Mouse (Mus musculus): ENCODE data around the gene Fto.

Gene Fto

DNA sequence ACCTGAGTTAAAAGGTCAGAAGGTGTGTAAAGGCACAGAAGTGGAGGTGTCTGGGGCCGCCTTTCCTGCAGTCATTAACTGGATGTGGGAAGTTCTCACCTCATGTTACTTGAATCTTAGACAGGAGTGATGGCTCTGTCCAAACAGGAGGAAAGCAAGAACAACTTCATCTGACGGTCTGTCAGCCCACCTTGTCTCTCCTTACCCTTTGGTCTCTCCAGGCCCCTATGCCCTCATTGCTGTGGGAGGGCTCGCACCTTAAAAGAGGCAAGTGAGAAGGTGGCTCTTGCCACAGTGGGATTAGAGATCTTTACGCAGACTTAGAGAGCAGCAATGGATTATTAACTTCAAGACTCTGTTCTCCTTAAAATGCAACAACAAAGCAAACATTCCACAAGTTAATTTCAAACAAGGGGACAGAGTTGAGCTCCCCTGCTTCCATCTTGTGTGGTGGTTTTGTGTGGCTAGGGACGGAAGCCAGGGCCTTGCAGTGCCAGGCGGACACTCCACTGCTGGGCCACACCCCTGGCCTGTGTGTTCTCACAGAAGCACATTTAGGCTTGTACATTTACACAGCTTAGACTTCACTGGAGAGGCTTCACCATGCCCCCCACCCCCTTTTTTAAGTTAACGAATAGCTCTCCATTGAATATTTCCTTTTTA, 135.5 kb downstream of the Fto start:
- no peak for DNase-seq (ENCODE audit: low read depth, low spot score)

DNA sequence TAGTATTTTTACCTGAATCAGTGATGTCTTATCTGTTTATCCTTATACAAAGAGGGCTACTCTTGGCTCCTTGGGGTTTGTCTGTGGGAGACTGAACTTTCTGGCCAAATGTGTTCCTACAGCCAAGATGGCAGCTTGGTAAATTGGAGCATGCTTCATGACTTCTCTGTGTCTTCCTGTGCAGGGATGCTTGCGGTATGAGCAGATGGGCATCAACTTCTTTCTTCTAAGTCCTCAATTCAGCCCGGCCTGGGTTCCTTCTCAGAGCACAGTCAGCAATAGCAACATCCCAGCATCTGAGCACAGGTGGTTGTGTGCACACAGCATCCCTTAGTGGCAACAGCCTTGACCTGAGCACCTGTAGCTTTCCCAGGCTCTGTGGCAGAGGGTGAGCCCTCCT, 141.6 kb downstream of the Fto start:
- DNase-seq (ENCODE audit: low read depth, low spot score), result no peak

DNA sequence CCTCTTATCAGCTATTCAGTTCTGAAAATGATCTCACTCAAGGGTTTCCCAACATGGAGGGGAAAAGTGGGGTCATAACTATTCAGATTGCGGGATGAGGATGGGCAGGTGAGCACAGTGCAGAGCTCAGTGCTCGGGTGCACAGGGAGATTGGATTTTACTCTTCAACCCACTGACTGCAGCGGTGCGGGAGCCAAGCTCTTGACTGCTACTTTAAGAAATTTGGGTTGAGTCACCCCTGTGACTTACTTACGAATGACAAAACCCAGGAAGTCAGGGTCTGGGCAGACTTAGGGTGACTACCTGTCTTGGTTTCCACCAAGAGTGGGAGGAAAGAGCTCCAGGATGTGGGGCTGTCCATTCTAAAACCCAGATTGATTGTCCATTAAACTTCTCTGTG, 142.3 kb downstream of the Fto start:
- no peak for DNase-seq (ENCODE audit: low read depth, low spot score)

DNA sequence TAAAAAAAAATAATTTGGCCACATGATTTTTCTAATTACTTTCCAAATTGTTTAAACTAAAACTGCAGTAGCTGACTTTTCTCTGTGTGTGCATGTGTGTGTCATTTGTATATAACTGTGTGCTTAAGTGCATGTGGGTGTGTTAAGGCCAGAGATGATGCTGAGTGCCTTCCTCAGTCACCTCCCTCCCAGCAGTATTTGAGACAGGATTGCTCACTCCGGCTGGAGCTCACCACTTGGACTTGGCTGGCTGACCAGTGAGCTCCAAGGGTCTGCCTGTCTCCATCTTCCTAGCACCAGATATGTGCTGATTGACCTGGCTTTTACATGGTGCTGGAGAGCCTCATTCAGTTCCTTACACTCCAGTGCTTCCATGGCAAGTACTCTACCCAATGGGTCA, 144.7 kb downstream of the Fto start:
- no peak for DNase-seq (ENCODE audit: low read depth, low spot score)

DNA sequence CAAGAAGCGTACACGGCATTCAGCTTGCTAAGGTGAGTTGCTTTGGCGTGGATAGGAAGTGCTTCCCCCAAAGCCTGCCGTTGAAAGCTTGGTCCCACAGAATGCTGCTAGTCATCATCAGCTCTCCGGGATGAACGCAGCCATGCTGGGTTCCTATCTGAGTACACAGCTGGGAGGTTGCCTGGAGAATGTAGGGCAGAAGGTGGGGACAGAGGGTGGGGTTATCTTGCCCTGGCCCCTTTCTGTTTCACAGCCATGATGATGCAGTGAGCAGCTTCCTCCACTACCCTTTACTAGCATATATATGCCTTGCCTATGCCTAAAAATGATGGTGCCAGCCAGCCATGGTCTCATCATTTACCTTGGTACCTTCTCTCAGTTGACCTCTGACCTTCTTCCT, 147.6 kb downstream of the Fto start:
- DNase-seq (ENCODE audit: low read depth, low spot score), result no peak

DNA sequence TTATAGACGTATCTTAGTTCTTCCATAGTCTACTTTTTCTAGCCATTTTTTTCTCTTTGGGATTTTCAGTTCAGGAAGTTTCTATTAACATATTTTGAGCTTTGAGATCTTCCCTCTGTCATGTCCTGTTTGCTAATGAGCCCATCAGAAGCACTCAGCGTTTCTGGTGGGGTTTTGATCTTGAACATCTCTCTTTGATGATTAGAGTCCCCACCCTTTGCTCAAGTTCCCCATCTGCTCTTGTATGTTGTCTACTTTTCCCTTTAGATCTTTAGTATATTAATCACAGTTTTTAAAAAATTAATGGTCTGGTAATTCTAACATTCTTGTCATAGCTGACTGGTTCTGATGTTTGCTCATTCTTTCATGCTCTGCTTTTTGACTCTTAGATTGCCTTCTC, 150.4 kb downstream of the Fto start:
- DNase-seq (ENCODE audit: low read depth, low spot score), result no peak

DNA sequence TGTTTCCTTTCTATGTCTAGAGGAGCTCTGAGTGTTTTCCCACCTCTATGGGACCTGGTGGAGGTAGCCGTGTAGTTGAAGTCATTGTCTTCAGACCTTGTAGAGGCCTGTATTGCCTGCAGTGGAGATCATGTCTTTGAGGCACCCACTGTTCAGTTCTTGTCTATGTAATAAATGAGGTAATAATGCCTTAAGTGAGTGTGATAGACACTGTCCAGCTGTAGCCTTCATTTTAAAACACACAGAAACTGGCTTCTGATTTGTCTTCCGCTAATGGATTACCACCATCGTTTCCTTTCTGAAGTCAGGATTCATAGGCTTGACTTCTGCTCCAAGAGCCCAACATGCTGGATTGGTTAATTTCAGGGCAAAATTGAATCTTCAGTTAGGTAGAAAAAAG, 154.1 kb downstream of the Fto start:
- no peak for DNase-seq (ENCODE audit: low read depth, low spot score)

DNA sequence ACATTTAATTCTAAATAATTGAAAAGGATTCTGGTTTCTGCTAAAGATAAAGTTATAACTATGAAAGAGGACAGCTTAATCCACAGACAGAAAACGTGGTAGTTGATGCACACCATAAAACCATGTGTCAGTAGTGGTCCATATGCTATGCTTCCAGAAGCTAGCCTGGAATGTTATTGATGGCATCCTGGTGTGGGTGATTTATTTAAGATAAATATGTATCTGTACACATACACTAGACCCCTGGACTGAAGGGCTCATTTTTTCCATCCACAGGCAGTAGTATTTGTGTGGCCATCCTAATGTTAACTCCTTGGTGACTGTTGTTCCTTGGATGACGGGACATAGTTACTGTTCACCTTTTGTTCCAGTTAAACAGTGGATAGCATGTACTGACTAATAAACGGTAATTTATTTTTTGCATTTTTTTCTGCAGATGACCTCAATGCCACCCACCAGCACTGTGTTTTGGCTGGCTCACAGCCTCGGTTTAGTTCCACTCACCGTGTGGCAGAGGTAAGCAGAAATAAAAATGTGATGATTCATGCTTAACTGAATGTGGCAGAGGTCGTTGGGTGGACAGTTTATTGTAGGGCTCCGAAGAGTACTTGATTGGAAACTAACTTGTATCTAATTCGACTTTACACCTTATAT, 154.7 kb downstream of the Fto start:
- no peak for DNase-seq (ENCODE audit: low read depth, low spot score)

DNA sequence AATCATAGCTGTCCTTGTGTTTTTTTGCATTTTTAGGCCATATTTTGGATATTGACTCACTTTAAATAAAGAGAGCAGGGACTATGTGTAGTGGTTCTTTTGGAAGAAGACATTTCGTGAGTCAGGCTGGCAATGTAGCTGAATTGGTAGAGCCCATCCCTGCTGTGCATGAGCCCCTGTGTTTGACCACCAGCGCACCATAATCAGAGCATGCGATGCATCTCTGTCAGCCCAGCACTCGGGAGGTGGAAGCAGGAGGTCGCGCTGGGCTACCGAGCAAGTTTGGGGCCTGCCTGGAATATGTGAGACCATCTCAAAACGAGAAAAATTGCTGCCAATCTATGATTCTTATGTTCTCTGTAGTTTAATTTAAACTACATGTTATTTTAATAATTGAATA, 156.1 kb downstream of the Fto start:
- no peak for DNase-seq (ENCODE audit: low read depth, low spot score)

DNA sequence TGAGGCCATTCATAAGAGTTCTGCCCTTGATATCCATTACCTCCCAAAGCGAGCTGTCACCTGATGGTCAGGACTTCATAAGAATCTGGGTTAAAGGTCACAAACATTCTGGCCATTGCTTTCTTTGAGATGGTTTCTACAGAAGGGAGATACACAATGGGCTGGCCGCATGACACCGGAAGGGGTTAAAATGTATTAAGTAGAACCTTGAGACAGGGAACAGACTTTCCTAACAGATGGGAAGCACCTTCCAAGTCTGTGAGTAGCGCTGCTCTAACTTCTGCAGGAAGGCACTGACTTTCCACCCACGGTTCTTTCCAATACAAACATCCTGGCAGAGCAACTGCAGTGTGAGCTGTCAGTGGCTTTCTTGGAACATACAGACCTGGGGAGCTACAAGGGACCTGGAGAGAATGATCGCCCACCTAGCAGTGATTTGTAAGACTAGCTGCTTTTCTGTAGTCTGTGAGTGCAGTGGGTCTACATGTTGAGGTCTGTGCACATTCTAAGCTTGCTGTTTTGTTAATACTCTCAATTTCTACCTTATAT, 161.5 kb downstream of the Fto start:
- no peak for DNase-seq (ENCODE audit: low read depth, low spot score)

DNA sequence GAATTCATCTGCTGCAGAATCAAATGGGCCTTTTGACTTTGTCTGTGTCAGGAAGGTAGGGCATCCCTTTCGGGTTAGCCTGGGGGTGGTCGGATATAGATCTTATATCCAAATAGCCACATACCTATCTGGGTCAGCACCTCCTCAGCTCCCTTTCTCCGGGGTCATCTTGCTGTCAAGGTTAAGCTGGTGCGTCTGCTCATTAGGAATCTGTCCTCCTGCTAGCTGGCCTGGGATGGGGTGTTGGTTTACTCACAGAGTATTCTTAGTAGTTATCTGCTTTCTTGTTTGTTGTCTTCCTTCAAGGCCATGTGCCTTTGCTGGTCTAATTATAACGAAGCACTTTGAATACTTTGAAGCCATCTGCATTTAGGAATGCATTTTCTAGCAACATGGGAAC, 163.7 kb downstream of the Fto start:
- DNase-seq (ENCODE audit: low read depth, low spot score), result peak; percentile 42

DNA sequence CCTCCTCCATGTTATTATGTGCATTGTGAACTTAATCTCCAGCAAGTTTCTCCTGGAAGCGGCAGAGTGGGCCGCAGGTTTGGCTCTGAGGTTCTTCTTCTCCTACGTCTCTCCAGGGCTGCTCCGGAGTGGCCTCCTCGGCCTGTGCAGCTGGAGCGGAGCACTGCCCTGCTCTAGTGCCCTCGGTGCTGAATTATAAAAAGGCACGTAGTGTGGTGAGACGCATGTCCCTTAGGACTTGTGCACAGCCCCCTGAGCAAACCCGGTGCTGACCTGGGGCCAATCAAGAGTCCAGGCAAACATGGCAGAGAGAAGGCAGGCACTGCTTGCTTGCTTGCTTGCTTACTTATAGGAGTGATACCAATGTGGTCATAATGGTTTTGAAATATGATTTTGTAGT, 164.1 kb downstream of the Fto start:
- DNase-seq (ENCODE audit: low read depth, low spot score), result no peak

DNA sequence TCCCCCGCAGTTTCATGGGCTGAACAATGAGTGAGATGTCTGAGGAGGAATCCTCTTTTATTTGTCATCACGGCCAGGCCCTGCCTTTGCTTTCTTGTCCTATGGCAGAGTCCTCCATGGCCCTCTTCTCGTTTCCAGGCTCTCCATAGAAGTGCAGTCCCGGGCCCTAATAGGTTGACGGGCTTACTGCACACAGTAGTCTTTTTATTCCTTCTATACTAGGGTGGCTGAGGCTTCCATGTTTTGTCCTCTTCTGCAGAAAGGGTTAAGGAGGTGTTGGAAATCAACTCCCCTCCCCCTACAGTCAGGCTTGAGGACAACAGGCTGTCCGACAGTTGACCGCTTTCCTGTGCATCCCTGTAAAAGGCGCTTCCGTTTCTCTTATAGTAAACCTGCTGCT, 169.2 kb downstream of the Fto start:
- no peak for DNase-seq (ENCODE audit: low read depth, low spot score)

DNA sequence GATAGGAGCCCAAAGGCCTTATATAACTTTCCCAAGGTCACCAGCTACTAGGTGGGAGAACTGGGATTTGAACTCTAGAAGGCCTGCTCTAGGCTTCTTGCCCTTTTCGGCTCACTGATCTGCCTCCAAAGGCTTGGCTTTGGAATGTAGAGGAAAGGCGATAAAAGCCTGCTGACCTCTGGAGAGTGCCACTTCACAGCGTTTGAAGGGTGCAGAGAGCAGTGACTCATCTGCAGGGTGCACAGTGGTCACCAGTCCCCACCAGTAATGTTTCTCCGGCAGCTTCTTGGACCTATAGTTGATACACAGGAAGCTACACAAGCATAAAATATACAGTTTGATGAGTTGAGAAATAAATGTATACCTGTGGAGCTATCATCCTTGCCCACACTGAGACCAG, 173.1 kb downstream of the Fto start:
- DNase-seq (ENCODE audit: low read depth, low spot score), result no peak

DNA sequence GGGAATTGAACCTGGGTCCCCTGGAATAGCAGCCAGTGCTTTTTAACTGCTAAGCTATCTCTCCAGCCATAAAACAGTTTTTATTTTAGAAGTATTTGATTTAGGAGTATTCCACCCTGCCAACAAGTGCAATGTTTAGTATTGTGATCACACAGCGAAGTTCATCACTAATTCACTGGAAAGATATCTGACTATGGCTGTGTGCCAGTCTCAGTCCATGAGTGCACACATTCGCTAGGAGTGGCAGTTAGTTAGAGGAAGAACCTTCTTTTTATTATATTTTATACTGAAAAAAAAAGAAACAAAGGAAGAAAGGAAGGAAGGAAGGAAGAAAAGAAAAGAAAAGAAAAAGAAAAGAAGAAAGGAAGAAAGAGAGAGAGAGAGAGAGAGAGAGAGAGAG, 174.1 kb downstream of the Fto start:
- DNase-seq (ENCODE audit: low read depth, low spot score), result no peak

DNA sequence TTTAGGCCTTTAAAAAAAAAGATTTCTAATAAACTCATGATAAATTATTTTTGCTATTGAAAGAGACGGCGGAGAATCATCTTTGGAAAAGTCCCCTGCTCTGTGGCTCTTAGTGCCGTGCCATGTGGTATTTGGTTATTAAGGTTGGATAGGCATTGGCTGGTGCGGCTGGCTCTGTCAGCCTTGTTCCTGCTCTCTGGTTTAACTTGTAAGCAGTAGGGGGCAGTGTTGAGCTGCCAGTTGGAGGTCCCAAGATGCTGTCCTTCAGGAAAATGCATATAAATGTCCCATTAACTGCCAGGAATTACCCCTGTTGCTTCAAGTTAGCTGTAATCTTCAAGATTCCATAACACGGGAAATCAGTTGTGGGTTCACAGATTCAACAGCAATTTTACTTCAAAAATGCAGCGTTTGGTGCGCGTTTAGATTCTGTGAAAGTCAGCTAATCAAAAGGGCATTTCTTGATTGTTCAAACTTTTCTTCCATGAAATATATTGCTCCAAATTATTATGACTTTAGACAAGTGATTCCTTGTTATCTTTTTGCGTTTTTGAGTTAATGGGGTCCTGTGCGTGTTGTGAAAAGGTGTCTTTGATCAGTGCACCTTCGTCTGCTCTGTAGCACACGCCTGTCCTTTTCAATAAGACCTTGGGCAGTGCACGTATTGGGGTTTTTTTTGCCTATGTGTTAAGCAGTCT, 174.9 kb downstream of the Fto start:
- DNase-seq (ENCODE audit: low read depth, low spot score), result peak; percentile 75

DNA sequence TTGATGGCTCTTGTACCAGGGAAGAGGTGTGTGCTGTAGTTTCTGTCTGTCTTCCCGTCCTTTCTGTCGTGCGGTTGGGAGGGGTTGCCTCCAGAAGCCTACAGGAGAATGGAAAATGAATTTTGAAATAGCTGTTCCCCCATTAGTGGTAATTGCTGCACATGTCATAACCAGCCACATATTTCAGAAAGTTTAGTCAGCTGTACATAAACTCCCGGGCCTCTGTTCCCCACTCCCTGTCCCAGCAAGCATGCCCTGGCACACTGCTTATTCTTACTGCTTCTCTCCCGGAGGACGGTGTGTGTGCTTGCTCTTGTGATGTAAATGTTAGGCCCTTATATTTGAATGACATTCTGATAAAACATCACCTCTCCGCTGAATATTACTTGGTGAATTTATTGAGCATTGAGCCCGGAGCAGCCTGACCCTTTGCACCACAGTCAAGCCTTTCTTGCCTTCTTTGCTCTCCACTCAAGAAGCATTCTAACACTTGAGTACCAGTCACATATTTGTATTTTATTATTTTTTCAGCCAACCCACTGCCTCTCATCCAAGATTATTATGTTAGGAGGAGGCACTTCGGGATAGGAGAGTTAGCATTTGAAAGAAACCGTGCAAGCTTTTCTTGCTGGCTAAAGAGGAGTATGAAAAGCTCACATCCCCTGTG, 175.6 kb downstream of the Fto start:
- no peak for DNase-seq (ENCODE audit: low read depth, low spot score)

DNA sequence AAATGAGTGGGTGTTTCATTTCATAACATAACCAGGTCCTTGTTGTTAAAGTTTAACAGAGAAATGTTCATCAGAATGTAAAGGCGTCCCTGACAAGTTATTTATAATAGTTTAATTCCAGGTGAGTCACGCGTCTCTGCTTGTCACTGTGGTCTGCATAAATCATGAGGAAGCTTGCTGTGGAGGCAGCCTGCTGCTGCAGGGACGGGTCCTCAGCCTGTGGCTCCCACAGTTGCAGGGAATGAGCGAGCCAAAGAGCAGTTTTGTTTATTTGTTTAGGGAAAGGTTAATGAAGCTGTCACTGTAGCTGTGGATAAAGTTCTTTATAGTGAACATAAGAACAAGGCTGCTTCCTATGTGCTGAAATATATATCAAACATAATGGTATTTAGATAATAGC, 176.7 kb downstream of the Fto start:
- DNase-seq (ENCODE audit: low read depth, low spot score), result no peak

DNA sequence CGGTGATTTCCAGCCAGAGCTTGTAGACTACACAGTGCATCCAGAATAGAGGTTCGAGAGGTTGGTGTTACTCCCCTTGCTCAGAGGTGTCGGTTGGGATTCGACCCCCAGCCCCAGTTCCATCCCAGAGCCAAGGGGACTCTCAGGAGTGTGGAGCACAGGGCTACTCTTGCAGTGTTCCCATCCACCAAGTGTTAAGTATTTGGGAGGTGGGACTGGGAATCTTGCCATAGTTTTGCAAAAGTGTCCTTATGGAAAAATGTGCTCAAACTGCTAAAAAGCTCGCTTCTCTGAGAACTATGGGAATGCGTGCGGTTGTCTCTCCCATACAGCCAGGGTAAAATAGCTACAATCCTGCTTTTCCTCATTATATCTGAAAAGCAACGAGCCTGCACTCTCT, 180.0 kb downstream of the Fto start:
- DNase-seq (ENCODE audit: low read depth, low spot score), result no peak

DNA sequence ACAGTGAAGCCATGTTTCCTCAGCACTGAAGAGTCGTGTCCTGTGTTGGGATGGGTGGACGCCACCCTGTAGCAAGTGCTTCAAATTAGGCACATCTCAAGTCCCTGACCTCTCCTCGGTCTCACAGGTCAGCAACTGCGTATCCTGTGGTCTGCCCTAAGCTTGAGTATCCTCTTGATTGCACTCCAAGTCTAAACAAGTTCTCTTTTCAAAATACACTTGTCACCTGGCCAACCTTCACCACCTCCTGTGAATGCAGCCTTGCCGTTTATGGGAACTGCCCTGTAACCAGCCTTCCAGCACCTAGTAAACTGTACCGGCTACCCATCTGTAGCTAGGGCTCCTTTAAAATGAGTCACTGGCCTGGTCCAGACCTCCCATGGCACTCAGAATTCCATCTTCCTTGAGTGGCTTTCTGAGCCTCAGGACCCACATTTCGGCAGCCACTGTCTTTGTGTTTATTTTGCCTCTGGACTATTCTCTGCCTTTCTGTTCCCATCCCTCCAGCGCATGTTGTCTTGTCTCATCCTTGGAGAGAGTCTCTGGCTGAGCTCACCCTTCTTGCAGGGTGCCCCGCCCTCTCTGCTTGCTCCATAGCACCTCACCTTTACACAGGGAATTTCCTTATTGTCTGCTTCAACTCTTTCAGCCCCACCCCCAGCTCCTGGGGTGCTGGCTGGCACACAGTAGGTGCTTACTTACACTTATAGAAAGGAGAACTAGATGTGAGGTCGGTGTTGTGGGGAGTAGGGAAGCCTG, 181.4 kb downstream of the Fto start:
- DNase-seq (ENCODE audit: low read depth, low spot score), result no peak

DNA sequence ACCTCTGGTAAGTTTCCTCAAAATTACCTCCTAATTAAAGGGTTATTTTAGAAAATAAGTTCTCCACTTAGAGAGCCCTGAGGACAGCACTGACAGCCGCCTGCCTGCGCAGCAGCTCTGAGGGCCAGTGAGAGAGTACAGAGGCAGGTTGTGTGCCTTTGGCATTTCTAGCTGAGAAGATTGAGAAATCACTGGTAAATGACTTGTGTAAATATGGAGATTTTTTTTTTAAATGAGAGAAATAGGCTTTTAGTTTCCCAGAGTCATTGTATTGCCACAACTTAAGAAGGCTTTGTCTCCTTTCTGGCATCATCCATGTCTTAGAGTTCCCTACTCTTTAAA, 181.9 kb downstream of the Fto start:
- DNase-seq (ENCODE audit: low read depth, low spot score), result no peak

DNA sequence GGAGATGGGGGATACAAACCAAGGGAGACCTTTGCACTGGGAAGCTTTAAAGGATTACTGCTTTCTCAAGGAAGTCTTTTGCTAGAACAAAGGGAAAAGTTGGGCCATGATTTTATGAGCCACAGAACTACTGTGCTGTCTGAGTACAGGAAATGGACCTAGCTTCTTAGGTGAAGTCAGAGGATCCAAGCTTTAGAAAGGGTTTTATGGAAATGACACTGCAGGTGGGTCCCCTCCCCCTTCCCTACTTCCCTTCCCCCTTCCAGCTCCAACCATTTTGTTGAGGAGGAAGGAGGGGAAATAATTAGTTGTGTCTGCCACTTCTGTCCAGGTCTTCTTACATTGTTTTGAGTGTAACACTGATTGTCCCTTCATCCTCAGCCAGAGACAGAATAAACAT, 182.7 kb downstream of the Fto start:
- DNase-seq (ENCODE audit: low read depth, low spot score), result peak; percentile 70

All from R1 (cell line).